Mouse (Mus musculus): Measurements from ENCODE around the gene Vmn1r55. TPM values are rescaled to one million over a fixed set of nuclear protein-coding genes. Genes with fewer than 3 reads are reported as not detected.
"Not testable (repeated sequence)": the region's sequence is repeated elsewhere in the genome, so short reads cannot be mapped to it uniquely, and the experiment has no call there.

Gene Vmn1r55
- total RNA-seq (2021) = not detected
- long read RNA-seq, experiment 1 = 0 reads
- long read RNA-seq, experiment 2 = 0 reads

DNA sequence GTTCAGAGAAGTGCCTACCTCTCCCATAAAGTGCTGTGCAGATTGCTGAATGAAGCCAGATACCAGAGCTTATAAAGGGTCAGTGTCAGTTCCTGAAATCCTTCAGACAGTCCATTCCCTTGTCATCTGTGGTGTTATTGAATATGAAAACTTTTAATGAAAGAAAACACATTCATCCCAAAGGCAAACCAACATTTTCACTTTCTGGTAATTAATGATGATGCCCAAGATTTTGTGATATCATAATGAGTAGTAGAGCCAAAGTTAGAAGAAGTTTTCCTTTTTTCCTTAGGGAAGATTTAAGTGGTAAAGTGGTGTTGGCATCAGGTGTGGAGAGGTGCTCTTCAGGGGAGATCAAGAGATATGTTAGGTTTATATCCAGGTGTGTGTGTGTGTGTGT lies at the start of gene Vmn1r55:
Gene Vmn1r55 (minus strand): TSS at position 101 of the 400 bp plus-strand sequence.
- DNase-seq (ENCODE audit: low spot score) = not testable (repeated sequence)

DNA sequence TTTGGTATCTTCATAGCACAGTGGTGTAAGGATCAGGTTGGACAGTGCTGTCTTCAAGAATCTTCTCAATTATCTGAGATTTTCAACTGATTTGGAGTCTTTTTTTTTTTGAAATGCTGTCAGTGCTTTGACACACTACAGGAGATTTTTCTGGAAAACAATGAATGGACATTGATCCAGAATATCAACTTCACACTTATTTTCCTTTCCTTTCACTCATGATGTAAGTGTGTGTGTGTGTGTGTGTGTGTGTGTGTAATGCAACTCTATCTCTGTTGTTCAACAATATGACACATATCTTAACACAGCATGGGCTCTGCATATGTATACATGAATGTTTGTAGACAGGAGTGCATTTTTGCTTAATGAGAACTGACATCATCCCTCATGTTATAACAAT lies 47.2 kb upstream of the Vmn1r55 start, which contains the start of gene Vmn1r56:
Gene Vmn1r56 (minus strand): TSS at position 101 of the 400 bp plus-strand sequence.
- not testable (repeated sequence) for DNase-seq (ENCODE audit: low spot score)

DNA sequence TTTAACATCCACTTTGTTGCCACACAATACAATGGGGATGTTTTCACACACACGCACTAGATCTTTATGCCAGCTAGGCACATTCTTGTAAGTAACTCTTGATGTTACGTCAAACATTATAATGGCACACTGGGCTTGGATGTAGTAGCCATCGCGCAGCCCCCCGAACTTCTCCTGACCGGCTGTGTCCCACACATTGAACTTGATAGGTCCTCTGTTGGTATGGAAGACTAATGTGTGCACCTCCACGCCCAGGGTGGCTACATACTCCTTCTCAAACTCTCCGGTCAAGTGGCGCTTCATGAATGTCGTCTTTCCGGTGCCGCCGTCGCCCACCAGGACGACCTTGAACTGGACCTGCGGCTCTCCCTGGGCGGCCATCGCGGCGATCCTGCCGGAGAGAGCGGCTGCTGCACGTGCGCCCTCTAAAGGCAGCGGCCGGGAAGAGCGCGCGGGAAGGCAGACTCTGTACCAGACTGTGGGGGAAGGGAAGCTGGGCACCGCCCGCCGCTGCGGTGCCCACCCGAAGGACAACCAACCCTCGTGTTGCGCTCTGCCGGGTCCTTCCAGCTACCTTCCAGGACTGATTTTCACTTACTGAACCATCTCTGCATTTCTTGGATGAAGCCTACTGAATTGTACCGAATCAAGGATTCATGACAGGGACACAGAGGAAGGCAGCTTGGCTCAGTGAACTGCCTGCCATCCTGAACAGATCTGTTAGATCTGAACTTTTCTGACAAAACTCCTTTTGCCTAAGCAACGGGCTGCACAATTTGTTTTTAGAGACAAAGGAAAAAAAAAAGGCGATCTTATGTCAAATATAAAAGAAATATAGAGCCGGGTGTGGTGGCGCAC lies 23.7 kb downstream of the Vmn1r55 start, which contains the start of gene Rasl2-9:
Gene Rasl2-9 (minus strand): TSS at position 402 of the 858 bp plus-strand sequence.
- DNase-seq (ENCODE audit: low spot score) = peak; percentile 71

DNA sequence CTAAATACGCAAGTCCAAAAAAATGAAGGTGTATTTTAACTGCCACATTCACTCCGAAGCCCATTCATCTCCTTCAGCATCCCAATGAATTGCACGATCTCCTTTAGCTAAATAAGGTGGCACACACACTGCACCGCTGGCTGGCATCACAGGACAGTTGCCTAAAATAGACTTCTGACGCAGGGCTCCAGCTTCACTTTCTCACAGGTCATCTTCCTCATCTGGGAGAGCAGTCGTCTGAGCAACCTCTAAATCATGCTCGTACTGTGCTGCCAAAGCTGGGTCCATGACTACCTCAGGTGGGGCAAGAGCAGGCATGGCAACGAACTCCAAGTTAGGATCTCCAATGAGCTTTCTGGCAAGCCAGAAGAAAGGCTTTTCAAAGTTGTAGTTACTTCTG lies 24.4 kb downstream of the Vmn1r55 start:
- peak; percentile 38 for DNase-seq (ENCODE audit: low spot score)

DNA sequence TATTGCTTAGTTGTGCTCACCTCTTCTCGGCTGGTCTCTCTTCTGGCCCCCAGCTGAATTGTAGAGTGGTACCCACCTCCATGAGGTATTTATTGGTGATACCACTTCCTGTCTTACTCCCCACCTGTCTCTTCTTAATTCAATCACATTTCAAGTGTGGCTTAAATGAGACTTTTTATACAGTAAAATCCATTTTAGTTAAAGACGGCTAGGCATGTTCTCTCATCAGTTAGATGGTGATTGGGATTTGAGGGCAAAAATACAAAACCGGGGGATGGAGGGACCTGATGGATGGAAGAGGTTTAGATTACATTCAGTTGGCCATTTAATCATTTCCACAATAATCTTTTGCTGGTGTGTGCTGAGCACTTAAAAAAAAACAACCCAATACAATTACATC lies 32.6 kb downstream of the Vmn1r55 start, which contains the start of gene Rfpl4:
Gene Rfpl4 (minus strand): TSS at position 101 of the 400 bp plus-strand sequence.
- no peak for DNase-seq (ENCODE audit: low spot score)

DNA sequence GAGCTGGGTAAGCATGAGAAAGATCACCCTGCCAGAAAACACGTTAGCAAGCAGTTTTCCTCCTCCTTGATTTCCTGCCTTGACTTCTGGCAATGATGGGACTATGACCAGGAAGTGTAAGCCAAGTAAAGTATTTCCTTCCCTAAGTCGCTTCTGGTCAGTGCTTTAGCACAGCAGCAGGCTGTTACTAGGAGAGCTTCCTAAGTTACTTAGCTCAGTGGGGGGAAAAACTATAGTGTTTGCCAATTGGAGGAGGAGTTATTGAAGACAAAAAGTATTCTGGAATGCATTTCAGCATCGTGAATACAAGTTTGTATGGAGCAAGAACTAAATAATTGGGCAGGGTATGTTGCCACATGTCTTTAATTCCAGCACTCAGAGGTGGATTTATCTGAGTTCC lies 36.8 kb downstream of the Vmn1r55 start:
- DNase-seq (ENCODE audit: low spot score) = no peak

DNA sequence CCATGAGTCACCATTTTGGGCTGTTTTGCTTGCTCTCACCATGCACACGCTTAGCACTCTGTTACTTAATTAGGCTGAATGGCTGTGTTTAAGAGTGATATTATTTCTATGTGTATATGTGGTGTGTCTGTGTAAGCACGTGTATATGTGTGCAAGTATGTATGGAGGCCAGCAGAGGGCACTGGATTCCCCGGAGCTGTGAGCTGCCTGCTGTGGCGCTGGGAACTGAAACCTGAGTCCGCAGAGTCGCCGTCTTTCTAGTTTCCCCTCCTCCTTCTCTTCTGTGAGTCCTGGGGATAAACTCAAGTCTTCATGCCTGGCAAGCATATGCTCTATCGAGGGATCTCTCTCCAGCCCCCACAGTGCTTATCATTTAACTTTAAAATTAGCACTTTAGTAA lies 40.2 kb downstream of the Vmn1r55 start:
- DNase-seq (ENCODE audit: low spot score) = no peak

DNA sequence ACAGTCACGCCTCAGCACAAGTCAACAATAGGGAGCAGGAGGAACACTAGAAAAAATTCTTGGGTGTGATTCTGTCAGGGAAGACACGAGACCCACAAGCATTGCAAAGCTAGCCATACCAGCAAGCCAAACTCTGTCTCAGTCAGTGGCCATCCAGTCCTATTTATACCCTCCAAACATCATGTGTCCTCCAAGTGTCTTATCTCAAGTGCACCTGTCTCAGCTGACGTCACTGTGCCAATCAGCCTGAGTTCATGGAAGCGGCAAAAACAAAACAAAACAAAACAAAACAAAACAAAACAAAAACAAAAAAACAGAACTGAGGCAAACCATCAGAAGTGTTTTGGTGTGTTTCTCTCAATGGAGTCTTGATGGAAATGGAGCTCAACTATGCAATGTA lies 41.2 kb downstream of the Vmn1r55 start:
- no peak for DNase-seq (ENCODE audit: low spot score)

DNA sequence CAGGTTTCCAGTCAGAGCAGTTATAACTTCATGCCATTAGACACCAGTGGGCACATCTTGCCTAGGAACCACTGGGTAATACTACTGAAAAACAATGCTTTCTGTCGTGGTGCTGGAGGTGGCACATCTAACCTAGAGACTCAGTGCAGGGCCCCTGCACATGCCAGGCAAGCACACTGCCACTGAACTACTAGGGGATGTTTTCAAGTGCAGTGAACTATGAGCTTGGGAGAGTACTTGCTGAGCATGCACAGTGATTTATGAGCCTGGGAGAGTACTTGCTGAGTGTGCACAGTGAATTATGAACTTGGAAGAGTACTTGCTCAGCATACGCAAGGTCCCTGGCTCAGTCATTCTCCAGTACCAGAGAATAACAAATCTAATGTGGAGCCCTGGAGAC lies 46.9 kb downstream of the Vmn1r55 start:
- no peak for DNase-seq (ENCODE audit: low spot score)

DNA sequence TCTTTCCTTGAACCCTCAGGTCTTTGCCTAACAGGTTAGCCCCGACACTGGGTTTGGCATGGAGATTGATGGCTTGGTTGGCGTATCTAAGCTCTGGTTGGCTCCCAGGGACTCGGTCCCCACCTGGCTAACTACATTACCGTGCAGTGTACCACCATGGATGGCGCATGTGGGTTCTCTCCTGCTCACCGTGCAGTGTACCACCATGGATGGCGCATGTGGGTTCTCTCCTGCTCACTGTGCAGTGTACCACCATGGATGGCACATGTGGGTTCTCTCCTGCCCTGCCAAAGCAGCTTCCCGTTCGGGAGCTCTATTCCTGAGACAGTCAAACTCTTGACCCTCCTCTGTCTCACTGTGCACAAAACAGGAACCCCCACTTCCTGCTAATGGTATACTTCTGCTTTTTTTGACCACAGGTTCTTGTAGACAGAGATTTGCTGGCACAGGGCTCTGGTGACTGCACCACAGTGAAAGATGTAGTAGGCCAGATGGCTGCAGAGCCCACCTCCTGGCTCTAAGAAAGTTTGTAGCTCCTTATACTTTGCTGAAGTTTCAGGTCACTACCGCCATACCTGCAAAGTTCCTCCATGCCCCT lies 48.3 kb downstream of the Vmn1r55 start:
- no peak for DNase-seq (ENCODE audit: low spot score)

DNA sequence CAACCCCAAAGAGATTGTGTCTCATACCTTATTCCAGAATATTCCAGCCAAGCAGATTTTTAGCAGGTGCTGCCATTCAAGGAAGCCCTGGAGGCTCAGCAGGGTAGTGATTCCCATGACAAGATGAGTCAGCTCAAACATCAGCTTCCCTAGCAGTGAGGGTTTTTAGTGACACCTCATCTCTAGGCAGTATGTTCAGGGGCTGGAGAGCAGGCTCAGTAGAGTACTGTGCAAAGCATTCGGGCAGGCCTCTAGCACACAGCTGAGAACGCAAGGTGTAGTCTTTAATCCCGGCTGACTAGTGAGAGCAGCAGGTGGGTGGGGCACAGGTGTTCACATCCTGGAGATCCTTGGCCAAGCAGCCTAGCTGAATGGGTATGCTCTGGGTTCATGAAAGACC lies 49.7 kb downstream of the Vmn1r55 start:
- no peak for DNase-seq (ENCODE audit: low spot score)

DNA sequence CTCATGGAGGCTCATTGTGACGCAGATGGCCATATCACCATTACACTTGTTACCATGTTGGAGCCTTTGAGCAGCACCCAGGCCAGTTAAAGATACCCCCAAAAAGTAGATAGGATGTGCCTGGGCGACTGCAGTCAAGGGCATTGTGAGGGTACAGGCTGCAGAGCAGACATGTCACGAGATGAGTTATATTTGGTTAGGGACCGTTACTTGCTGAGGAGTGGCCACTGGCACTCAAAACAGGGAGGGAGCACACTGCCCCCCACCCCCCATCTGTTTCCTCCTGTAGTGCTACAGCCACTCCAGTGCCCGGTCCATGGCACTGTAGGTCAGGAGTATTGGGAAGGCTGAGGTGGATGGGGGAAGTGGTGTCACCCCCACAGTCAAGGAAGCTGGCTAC lies 50.7 kb downstream of the Vmn1r55 start:
- no peak for DNase-seq (ENCODE audit: low spot score)

DNA sequence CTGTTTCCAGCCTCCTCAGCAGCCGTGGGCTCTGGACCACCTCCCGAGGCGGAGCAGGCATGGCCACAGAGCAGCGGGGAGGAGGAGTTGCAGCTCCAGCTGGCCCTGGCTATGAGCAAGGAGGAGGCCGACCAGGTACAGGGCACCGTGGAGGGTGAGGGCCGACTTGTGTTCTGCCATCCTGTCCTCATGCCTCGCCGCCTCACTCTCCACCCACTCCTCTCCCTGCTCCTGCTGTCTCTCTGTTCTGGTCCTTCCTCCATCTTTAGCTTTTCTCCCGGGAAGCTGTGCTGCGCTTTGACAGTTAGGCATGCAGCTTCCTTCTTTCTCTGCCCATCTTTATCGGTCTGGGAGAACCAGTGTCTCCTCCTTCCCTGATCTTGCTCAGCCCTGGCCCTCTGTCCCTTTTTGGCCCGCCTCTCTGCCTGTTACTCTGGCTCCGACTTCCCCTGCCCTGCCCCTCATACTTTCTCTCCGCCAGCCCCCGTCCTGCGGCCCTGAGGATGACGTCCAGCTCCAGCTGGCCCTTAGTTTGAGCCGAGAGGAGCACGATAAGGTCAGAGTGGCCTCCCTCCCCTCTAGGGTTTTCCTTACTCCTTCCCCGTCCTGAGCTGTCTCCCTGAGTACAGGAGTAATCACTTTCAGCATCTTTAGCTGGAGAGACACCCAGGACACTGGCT lies 56.5 kb downstream of the Vmn1r55 start:
- no peak for DNase-seq (ENCODE audit: low spot score)

DNA sequence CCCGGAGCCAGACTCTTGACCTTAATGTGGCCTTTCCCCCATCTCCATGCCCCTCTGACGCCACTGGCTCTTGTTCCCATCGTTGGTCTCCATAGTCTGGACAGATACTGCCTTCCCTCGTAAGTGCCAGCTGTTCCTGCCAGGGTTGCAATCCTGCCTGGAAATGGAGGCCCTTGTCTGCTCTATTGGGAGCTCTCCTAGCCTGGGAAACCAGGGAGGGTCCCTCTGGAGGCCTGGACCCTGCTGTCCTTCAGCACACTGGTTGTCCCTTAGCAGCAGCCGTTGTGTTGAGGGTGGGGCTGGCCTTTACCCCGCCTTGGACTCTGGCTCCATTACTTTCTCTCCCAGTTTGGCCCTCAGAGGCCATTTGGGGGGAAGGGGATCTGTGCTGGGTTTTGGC lies 57.1 kb downstream of the Vmn1r55 start:
- DNase-seq (ENCODE audit: low spot score) = no peak

DNA sequence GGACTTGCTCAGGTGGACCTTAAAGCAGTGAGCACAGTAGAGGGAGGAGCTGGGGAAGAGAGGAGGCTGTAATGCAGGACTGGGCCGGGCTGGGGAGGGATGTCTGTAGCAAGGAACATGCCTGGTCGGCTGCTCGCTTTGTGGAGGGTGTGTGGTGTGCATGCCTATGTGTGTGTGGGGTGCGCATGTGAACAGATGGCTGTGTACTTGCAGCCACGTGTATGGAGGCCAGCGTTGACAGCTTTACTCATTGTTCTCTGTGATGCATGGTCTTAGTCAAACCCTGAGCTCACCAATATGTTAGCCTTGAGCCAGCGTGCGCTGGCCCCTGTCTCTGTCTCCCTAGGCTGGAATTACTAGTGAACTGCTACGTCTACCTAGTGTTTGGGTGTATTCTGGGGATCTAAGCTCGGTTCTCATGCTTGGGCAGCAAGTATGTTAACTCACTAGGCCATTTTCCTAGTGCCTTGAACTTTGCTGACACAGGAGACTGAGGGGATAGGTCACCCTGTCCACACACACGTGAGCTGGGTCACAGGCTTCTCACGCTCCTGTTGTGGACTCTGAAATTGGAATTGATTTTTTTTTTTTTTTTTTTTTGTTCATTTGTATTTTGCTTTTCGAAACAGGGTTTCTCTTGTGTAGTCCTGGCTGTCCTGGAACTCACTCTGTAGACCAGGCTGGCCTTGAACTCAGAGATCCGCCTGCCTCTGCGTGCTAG lies 58.3 kb downstream of the Vmn1r55 start:
- DNase-seq (ENCODE audit: low spot score) = no peak

DNA sequence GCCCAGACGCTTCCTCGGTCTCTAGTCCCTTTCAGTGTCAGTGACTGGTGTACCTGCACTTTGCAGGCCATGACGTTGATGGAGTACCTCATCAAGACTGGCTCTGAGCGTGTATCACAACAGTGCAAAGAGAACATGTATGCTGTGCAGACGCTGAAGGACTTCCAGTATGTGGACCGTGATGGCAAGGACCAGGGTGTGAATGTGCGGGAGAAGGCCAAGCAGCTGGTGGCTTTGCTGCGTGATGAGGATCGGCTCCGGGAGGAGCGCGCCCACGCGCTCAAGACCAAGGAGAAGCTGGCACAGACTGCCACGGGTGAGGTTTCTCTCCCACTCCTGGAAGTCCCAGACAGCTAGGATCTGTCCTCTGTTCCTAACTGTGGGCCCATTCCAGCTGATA lies 59.6 kb downstream of the Vmn1r55 start:
- DNase-seq (ENCODE audit: low spot score) = no peak

DNA sequence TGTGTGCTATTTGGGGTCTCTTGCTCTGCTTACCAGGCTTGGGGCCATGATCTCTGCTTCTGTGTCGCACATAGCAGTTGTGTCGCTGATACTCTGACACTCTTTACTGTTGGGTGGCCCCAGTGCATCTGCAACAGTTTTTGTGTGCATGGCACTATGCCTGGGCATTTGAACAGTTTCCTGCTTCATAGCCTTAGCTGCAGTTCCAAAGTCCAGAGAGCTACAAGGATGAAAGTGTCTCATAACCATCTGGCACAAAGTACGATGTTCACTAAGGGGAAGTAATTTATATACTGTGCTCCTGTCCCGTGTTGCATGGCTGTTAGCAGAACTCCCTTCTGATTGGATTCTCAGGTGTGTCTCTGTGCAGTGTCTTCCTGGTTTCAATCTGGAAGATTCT lies 61.6 kb downstream of the Vmn1r55 start:
- no peak for DNase-seq (ENCODE audit: low spot score)

DNA sequence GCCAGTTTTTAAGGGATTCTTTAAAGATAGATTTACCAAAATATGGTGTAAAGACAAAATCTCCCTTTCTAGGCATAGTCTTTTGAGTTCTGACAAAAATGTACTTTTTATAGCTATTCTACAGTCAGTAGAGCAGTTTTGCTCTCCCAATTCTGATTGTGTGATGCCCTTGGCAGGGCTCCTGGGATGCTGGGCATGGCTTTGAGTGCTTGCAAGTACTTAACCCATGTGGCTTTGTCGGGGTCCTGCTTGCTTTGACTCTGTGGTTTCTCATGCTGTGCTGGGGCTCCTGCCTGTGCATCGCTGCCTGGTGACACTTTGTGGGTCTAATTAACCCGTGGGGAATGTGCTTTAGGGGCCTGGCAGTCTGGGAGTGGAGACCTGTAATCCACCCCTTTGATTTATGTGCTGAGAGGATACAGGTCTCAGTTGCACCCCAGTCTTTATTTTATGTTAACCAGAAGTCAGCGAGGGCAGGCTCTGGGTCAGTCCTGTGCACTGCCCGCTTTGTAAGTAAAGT lies 62.5 kb downstream of the Vmn1r55 start:
- no peak for DNase-seq (ENCODE audit: low spot score)

DNA sequence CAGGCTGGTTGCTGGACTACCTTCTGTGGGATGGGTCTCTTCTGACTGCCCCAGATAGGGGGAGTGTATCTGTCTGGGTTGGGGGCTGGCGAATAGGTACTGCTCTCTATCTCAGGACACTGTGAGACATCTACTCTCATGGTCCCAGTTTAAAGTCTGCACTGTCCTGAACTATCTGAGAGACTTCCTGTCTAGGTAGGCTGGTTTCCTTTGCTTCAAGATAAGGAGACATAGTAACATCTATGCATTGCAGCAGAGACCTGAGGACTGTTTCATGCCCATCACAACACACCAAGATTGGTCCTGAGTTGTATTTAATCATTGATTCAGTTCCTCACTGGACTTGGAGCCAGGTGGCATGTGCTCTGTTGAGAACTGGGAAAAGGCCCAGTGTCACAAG lies 64.0 kb downstream of the Vmn1r55 start:
- DNase-seq (ENCODE audit: low spot score) = no peak

DNA sequence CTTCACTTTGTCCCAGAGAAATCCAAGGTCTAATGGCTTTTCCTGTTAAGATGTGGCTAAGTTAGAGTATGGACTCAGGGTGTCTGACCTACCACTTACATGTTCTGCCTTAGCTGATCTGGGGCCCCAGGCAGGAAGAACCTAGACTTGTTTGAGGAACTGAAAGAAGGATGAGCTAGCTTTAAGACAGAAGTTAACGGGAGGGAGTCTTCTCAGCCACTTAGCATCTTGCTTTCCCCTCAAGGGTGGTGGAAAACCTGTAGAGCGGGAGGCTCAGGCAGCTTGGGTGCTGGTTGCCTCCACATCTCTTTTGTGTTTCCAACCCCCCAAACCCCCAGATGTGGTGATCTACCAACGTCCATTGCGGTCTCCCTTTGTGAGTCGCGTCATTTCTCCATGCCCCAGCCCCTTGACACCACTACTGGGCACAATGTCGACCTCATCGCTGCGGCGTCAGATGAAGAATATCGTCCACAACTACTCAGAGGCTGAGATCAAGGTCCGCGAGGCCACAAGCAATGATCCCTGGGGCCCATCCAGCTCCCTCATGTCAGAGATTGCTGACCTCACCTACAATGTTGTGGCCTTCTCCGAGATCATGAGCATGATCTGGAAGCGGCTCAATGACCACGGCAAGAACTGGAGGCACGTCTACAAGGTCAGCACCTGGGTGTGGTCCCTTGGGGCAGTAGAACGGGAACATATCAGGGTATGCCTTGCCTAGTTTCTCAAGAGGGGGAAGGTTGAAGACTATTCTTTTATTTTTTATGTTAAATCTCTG lies 66.0 kb downstream of the Vmn1r55 start:
- no peak for DNase-seq (ENCODE audit: low spot score)
